Mouse (Mus musculus) embryonic facial prominence, embryonic 13.5 days (tissue): ENCODE measurements around the gene Noct. TPM values are rescaled to one million over a fixed set of nuclear protein-coding genes. Genes with fewer than 3 reads are reported as not detected.

ENCODE experiments used
- ATAC-seq: fragments of 200-750 bp; cut with Nextera tagmentation; 2 replicates; pipeline ENCODE4 v1.8.0; 2017; ENCODE audit warnings: low read depth; ENCODE audit not compliant: insufficient number of reproducible peaks, insufficient read depth, low FRiP score, low TSS enrichment
- H3K27ac ChIP-seq: fragments of 300-500 bp; sonication (generic); 2 replicates; pipeline ENCODE4 v1.5.1; 2015; ENCODE audit warnings: moderate library complexity, mild to moderate bottlenecking, inconsistent platforms
- H3K27me3 ChIP-seq: fragments of 300-500 bp; sonication (generic); 2 replicates; pipeline ENCODE4 v1.6.1; 2015; ENCODE audit warnings: mild to moderate bottlenecking, inconsistent platforms
- H3K36me3 ChIP-seq: fragments of 300-500 bp; sonication (generic); 2 replicates; pipeline ENCODE4 v1.6.1; 2015; ENCODE audit warnings: mild to moderate bottlenecking, inconsistent platforms
- H3K4me1 ChIP-seq: fragments of 300-500 bp; sonication (generic); 2 replicates; pipeline ENCODE4 v1.6.1; 2015; ENCODE audit warnings: inconsistent platforms
- H3K4me2 ChIP-seq: fragments of 300-500 bp; sonication (generic); 2 replicates; pipeline ENCODE4 v1.6.1; 2015; ENCODE audit warnings: moderate library complexity, mild to moderate bottlenecking, inconsistent platforms
- H3K4me3 ChIP-seq: fragments of 300-500 bp; sonication (generic); 2 replicates; pipeline ENCODE4 v1.5.1; 2015; ENCODE audit warnings: mild to moderate bottlenecking, inconsistent platforms
- H3K9ac ChIP-seq: fragments of 300-500 bp; sonication (generic); 2 replicates; pipeline ENCODE4 v1.6.1; 2015; ENCODE audit warnings: mild to moderate bottlenecking, inconsistent platforms
- H3K9me3 ChIP-seq: fragments of 300-500 bp; sonication (generic); 2 replicates; pipeline ENCODE4 v1.6.1; 2016; ENCODE audit warnings: inconsistent platforms
- WGBS: fragments of 180-500 bp; shearing (Covaris S2); methylation state at CpG from one replicate; pipeline ENCODE4 v1.1.7; 2015; ENCODE audit warnings: mixed read lengths; 5-methylcytosine and 5-hydroxymethylcytosine counted together
- microRNA-seq: library from miRNA; unstranded; fragments of <30 nt; microRNA quantifications from one replicate; pipeline ENCODE4, GENCODE M21; 2016
- polyA plus RNA-seq: library from polyadenylated mRNA; unstranded; fragments of >200 nt; fragmentation: Nextera tagmentation; extraction: Ambion mirVana; gene quantifications from 2 replicates; pipeline ENCODE4 v1.2.1, GENCODE M21; 2015

The Noct gene
- polyA plus RNA-seq, 1 experiment from 2014 or later: 9.9 TPM

- no peaks in the 10 kb centered on the region for H3K4me1 ChIP-seq
- no peak overlapping the region for H3K4me3 ChIP-seq
- no peaks in the 10 kb centered on the region for H3K9me3 ChIP-seq
- peaks cover 7% of the 10 kb centered on the region; the same call in 1 of the 2 replicates for H3K36me3 ChIP-seq
- H3K9ac ChIP-seq: no peak overlapping the region
- WGBS: 91% methylated on average over 4 of the region's 4 CpGs
- no peak for ATAC-seq
- H3K27ac ChIP-seq: no peak overlapping the region
- H3K4me2 ChIP-seq: no peak overlapping the region
- H3K27me3 ChIP-seq: no peaks in the 10 kb centered on the region
Measured at GRCm38 (mm10) chr3:51281727-51282126, 57.5 kb downstream of the Noct start.

- no peak overlapping the region for H3K4me2 ChIP-seq
- WGBS: 76% methylated on average over 1 of the region's 1 CpGs
Measured at GRCm38 (mm10) chr3:51284375-51284774, 60.1 kb downstream of the Noct start.

GRCm38 (mm10) chr3:51288880-51289821 is 64.9 kb downstream of the Noct start:
- peaks cover 7% of the 10 kb centered on the region; the same call in 1 of the 2 replicates for H3K36me3 ChIP-seq
- 0 out of 2 replicates have a peak, but pooled peaks cover 3% of the 10 kb centered on the region for H3K4me1 ChIP-seq
- no peak overlapping the region for H3K4me3 ChIP-seq
- no peak overlapping the region for H3K4me2 ChIP-seq
- no peaks in the 10 kb centered on the region for H3K9me3 ChIP-seq
- no peak for ATAC-seq
- WGBS: 55% methylated on average over 11 of the region's 11 CpGs
- no peak overlapping the region; the same call in 1 of the 2 replicates for H3K9ac ChIP-seq
- H3K27me3 ChIP-seq: no peaks in the 10 kb centered on the region
- no peak overlapping the region for H3K27ac ChIP-seq

More at GRCm38 (mm10) chr3:51284375-51284774, 60.1 kb downstream of the Noct start:
- H3K9ac ChIP-seq: no peak overlapping the region
- H3K4me1 ChIP-seq: 0 out of 2 replicates have a peak, but pooled peaks cover 1% of the 10 kb centered on the region
- H3K27me3 ChIP-seq: no peaks in the 10 kb centered on the region
- H3K9me3 ChIP-seq: no peaks in the 10 kb centered on the region
- ATAC-seq: no peak
- peaks cover 7% of the 10 kb centered on the region; the same call in 1 of the 2 replicates for H3K36me3 ChIP-seq
- H3K4me3 ChIP-seq: no peak overlapping the region
- no peak overlapping the region for H3K27ac ChIP-seq

GRCm38 (mm10) chr3:51294251-51294650 is 70.0 kb downstream of the Noct start:
- Histone ChIP-seq H3K4me3 (no peak overlapping the region), H3K27me3 (no peaks in the 10 kb centered on the region), H3K9ac (no peak overlapping the region), H3K4me2 (no peak overlapping the region), H3K36me3 (no peaks in the 10 kb centered on the region), H3K27ac (no peak overlapping the region), H3K9me3 (no peaks in the 10 kb centered on the region), H3K4me1 (0 out of 2 replicates have a peak, but pooled peaks cover 3% of the 10 kb centered on the region)
- WGBS: 42% methylated on average over 2 of the region's 2 CpGs
- ATAC-seq: no peak

GRCm38 (mm10) chr3:51295225-51295624 is 71.0 kb downstream of the Noct start:
- H3K4me2 ChIP-seq: no peak overlapping the region
- H3K4me1 ChIP-seq: no peaks in the 10 kb centered on the region
- no peak overlapping the region for H3K27ac ChIP-seq
- no peaks in the 10 kb centered on the region for H3K27me3 ChIP-seq
- ATAC-seq: no peak
- 76% methylated on average over 2 of the region's 2 CpGs for WGBS
- no peaks in the 10 kb centered on the region for H3K36me3 ChIP-seq
- H3K4me3 ChIP-seq: no peak overlapping the region
- no peak overlapping the region for H3K9ac ChIP-seq
- H3K9me3 ChIP-seq: no peaks in the 10 kb centered on the region

- 71% methylated on average over 1 of the region's 1 CpGs for WGBS
- H3K36me3 ChIP-seq: no peaks in the 10 kb centered on the region
- no peak overlapping the region for H3K27ac ChIP-seq
- H3K9ac ChIP-seq: no peak overlapping the region
- no peak overlapping the region for H3K4me2 ChIP-seq
- H3K27me3 ChIP-seq: no peaks in the 10 kb centered on the region
- no peaks in the 10 kb centered on the region for H3K4me1 ChIP-seq
- no peak overlapping the region for H3K4me3 ChIP-seq
- H3K9me3 ChIP-seq: no peaks in the 10 kb centered on the region
- no peak for ATAC-seq
Measured at GRCm38 (mm10) chr3:51296790-51297189, 72.5 kb downstream of the Noct start.

Small RNA genes lying within 50 kb of the gene (microRNA-seq; reads per million reads assigned to microRNA genes)
- gene Gm24282: not detected

Other genes starting within 250 kb of the Noct start
- gene Elf2, start 116.2 kb downstream of the Noct start, polyA plus RNA-seq: 64.5 and 72.5 TPM in 2 replicates
- gene Mgarp, start 172.3 kb downstream of the Noct start, polyA plus RNA-seq: 5.2 and 7.0 TPM in 2 replicates
- gene Ndufc1, start 184.5 kb downstream of the Noct start, polyA plus RNA-seq: 766 and 796 TPM in 2 replicates
- 52.5 and 61.9 TPM in 2 replicates for gene Naa15, start 190.7 kb downstream of the Noct start, polyA plus RNA-seq